Mouse (Mus musculus) hindbrain, embryonic 16.5 days (tissue): ENCODE measurements around the gene Arhgef18. TPM values are rescaled to one million over a fixed set of nuclear protein-coding genes. Genes with fewer than 3 reads are reported as not detected.

Source experiments
- ATAC-seq: fragments of 200-750 bp; cut with Nextera tagmentation; 2 replicates; pipeline ENCODE4 v1.8.0; 2017; ENCODE audit warnings: moderate TSS enrichment, moderate library complexity
- H3K27ac ChIP-seq: fragments of 300-500 bp; sonication (generic); 2 replicates; pipeline ENCODE4 v1.5.1; 2014; ENCODE audit warnings: low read depth, mild to moderate bottlenecking, control low read depth, low read length, moderate library complexity
- H3K27me3 ChIP-seq: fragments of 300-500 bp; sonication (generic); replicated peaks from 2 replicates; pipeline ENCODE4 v1.6.1; 2014; ENCODE audit warnings: low read length; ENCODE audit not compliant: control insufficient read depth, insufficient read depth
- H3K36me3 ChIP-seq: fragments of 300-500 bp; sonication (generic); 2 replicates; pipeline ENCODE4 v1.6.1; 2014; ENCODE audit warnings: mild to moderate bottlenecking, low read length, moderate library complexity, mixed read lengths; ENCODE audit not compliant: control insufficient read depth, insufficient read depth
- H3K4me1 ChIP-seq: fragments of 300-500 bp; sonication (generic); 2 replicates; pipeline ENCODE4 v1.6.1; 2014; ENCODE audit warnings: low read depth, low read length; ENCODE audit not compliant: control insufficient read depth, insufficient read depth
- H3K4me2 ChIP-seq: fragments of 300-500 bp; sonication (generic); 2 replicates; pipeline ENCODE4 v1.6.1; 2014; ENCODE audit warnings: mild to moderate bottlenecking, low read length, control low read depth, moderate library complexity
- H3K4me3 ChIP-seq: fragments of 300-500 bp; sonication (generic); 2 replicates; pipeline ENCODE4 v1.5.1; 2014; ENCODE audit warnings: mild to moderate bottlenecking, low read length, control low read depth, moderate library complexity
- H3K9ac ChIP-seq: fragments of 300-500 bp; sonication (generic); 2 replicates; pipeline ENCODE4 v1.6.1; 2014; ENCODE audit warnings: low read depth, mild to moderate bottlenecking, control low read depth, low read length, moderate library complexity
- H3K9me3 ChIP-seq: fragments of 300-500 bp; sonication (generic); 2 replicates; pipeline ENCODE4 v1.6.1; 2014; ENCODE audit warnings: mild to moderate bottlenecking, low read length, moderate library complexity; ENCODE audit not compliant: control insufficient read depth
- WGBS: fragments of 180-500 bp; shearing (Covaris S2); extraction: QIAGEN DNeasy Blood & Tissue Kit; methylation state at CpG from one replicate; pipeline ENCODE4 v1.1.7; 2014; 5-methylcytosine and 5-hydroxymethylcytosine counted together
- polyA plus RNA-seq: library from polyadenylated mRNA; unstranded; fragments of >200 nt; fragmentation: Nextera tagmentation; extraction: Ambion mirVana; gene quantifications from 2 replicates; pipeline ENCODE4 v1.2.1, GENCODE M21; 2015

The Arhgef18 gene
- polyA plus RNA-seq, 1 experiment from 2014 or later = 11.5 TPM

- Histone ChIP-seq H3K4me1 (peaks cover 12% of the 10 kb centered on the region), H3K4me3 (no peak overlapping the region), H3K36me3 (no peaks in the 10 kb centered on the region), H3K27me3 (no peaks in the 10 kb centered on the region), H3K9me3 (no peaks in the 10 kb centered on the region), H3K9ac (no peak overlapping the region), H3K27ac (no peak overlapping the region), H3K4me2 (no peak overlapping the region)
- no peak for ATAC-seq
- WGBS = 93% methylated on average over 1 of the region's 1 CpGs
Measured at GRCm38 (mm10) chr8:3389506-3389905, 3.3 kb upstream of the Arhgef18 start.

- Histone ChIP-seq H3K4me1 (peaks cover 12% of the 10 kb centered on the region), H3K4me3 (peak overlapping the region; percentile 90), H3K4me2 (peak overlapping the region; percentile 86), H3K9ac (peak overlapping the region; percentile 85), H3K9me3 (no peaks in the 10 kb centered on the region), H3K36me3 (no peaks in the 10 kb centered on the region), H3K27me3 (no peaks in the 10 kb centered on the region), H3K27ac (no peak overlapping the region)
- ATAC-seq = no peak
- 54% methylated on average over 4 of the region's 4 CpGs for WGBS
Measured at GRCm38 (mm10) chr8:3392293-3392692, 513 bp upstream of the Arhgef18 start.

DNA sequence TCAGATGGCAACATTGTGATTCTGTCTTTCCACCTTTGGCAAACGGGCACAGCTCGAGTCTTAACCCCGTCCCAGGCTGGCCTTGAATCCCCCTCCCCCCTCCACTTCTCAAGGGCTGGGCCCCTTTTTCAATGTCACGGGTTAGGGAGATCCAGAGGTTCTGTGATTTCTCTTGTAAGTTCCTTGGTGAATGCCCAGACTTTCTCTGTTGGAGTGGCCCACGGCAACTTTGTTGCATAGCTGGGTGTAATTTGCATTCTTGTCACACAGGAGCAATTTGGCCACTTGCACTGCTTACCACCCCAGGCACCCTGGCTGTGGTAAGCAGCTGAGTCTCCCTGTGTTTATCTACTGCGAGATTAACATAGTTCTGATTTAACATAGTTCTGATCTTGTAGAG lies 1.8 kb downstream of the Arhgef18 start:
- Histone ChIP-seq H3K4me3 (0 out of 2 replicates have a peak overlapping the region, but pooled peaks have one; percentile 4), H3K27ac (peak overlapping the region; percentile 23; the same call in 1 of the 2 replicates), H3K4me2 (peak overlapping the region; percentile 37), H3K9me3 (no peaks in the 10 kb centered on the region), H3K9ac (peak overlapping the region; percentile 13; the same call in 1 of the 2 replicates), H3K4me1 (peaks cover 12% of the 10 kb centered on the region), H3K27me3 (no peaks in the 10 kb centered on the region), H3K36me3 (no peaks in the 10 kb centered on the region)
- 5% methylated on average over 6 of the region's 6 CpGs for WGBS
- ATAC-seq = no peak; the same call in 1 of the 2 replicates

- Histone ChIP-seq H3K4me1 (peaks cover 12% of the 10 kb centered on the region), H3K27me3 (no peaks in the 10 kb centered on the region), H3K9ac (no peak overlapping the region), H3K9me3 (no peaks in the 10 kb centered on the region), H3K4me2 (peak overlapping the region; percentile 37), H3K27ac (peak overlapping the region; percentile 14; the same call in 1 of the 2 replicates), H3K4me3 (no peak overlapping the region), H3K36me3 (no peaks in the 10 kb centered on the region)
- 11% methylated on average over 4 of the region's 4 CpGs for WGBS
- no peak for ATAC-seq
Measured at GRCm38 (mm10) chr8:3395246-3395645, 2.4 kb downstream of the Arhgef18 start.

- no peak overlapping the region for H3K4me2 ChIP-seq
- H3K27ac ChIP-seq = no peak overlapping the region
- H3K4me3 ChIP-seq = no peak overlapping the region
- H3K27me3 ChIP-seq = no peaks in the 10 kb centered on the region
- 83% methylated on average over 3 of the region's 3 CpGs for WGBS
- peaks cover 9% of the 10 kb centered on the region for H3K4me1 ChIP-seq
- ATAC-seq = no peak
- H3K9ac ChIP-seq = no peak overlapping the region
- no peaks in the 10 kb centered on the region for H3K9me3 ChIP-seq
- H3K36me3 ChIP-seq = no peaks in the 10 kb centered on the region
Measured at GRCm38 (mm10) chr8:3397597-3397996, 4.8 kb downstream of the Arhgef18 start.

DNA sequence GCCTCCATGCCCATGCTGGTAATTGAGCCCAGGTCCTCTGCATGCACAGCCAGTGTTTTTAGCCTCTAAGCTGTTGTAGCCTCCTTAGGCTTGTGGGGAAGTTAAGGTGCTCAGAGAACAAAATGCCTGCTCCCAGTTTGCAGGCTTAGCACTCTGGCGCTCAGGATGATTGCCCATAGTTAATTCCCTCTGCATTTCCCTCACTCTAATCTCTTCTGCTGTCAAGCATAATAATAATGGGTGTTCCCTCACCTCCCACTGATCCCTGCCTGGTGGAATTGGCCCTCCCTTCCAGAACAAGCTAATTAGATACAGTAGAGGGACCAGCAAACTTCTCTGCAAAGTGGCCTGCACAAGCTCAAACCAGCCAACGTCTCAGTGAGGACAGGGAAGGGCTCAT lies 7.7 kb downstream of the Arhgef18 start:
- Histone ChIP-seq H3K27ac (no peak overlapping the region), H3K4me2 (no peak overlapping the region), H3K4me3 (no peak overlapping the region), H3K36me3 (no peaks in the 10 kb centered on the region), H3K27me3 (no peaks in the 10 kb centered on the region), H3K9me3 (no peaks in the 10 kb centered on the region), H3K4me1 (no peaks in the 10 kb centered on the region; the same call in 1 of the 2 replicates), H3K9ac (no peak overlapping the region)
- 46% methylated on average over 2 of the region's 2 CpGs for WGBS
- ATAC-seq = no peak

- no peaks in the 10 kb centered on the region for H3K9me3 ChIP-seq
- no peaks in the 10 kb centered on the region for H3K4me1 ChIP-seq
- no peaks in the 10 kb centered on the region for H3K27me3 ChIP-seq
- no peaks in the 10 kb centered on the region for H3K36me3 ChIP-seq
- no peak overlapping the region for H3K9ac ChIP-seq
- H3K4me3 ChIP-seq = no peak overlapping the region
- WGBS = 95% methylated on average over 3 of the region's 3 CpGs
- ATAC-seq = no peak
- no peak overlapping the region for H3K27ac ChIP-seq
- H3K4me2 ChIP-seq = no peak overlapping the region
Measured at GRCm38 (mm10) chr8:3407417-3407816, 14.6 kb downstream of the Arhgef18 start.

DNA sequence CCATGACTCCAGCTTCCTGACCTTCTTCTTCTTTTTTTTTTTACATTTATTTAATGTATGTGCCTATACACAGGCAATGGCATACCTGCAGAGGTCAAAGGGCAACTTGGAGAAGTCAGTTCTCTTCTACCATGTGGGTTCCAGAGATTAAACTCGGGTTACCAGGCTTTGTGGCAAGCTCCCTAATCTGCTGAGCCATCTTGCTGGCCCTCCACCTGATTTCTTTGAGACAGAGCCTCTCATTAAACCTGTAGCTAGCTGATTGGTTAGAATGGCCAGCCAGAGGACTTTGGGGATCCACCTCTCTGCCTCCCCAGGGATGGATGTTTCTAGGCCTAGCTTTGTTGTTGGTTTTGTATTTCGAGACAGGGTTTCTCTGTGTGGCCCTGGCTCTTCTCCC lies 18.3 kb downstream of the Arhgef18 start:
- H3K36me3 ChIP-seq = no peaks in the 10 kb centered on the region
- H3K27ac ChIP-seq = no peak overlapping the region
- no peak overlapping the region for H3K4me3 ChIP-seq
- 87% methylated on average over 2 of the region's 2 CpGs for WGBS
- no peak overlapping the region for H3K4me2 ChIP-seq
- no peaks in the 10 kb centered on the region for H3K27me3 ChIP-seq
- H3K9ac ChIP-seq = no peak overlapping the region
- no peak for ATAC-seq
- H3K9me3 ChIP-seq = no peaks in the 10 kb centered on the region
- H3K4me1 ChIP-seq = peaks cover 6% of the 10 kb centered on the region

GRCm38 (mm10) chr8:3411901-3412301 lies 19.1 kb downstream of the Arhgef18 start:
- H3K9ac ChIP-seq = no peak overlapping the region
- no peak overlapping the region for H3K27ac ChIP-seq
- H3K4me1 ChIP-seq = peaks cover 12% of the 10 kb centered on the region
- H3K4me2 ChIP-seq = no peak overlapping the region
- WGBS = 92% methylated on average over 7 of the region's 7 CpGs
- ATAC-seq = no peak
- H3K9me3 ChIP-seq = no peaks in the 10 kb centered on the region
- H3K4me3 ChIP-seq = no peak overlapping the region
- no peaks in the 10 kb centered on the region for H3K27me3 ChIP-seq
- H3K36me3 ChIP-seq = no peaks in the 10 kb centered on the region

GRCm38 (mm10) chr8:3412816-3413215 lies 20.0 kb downstream of the Arhgef18 start:
- WGBS = 92% methylated on average over 1 of the region's 1 CpGs
- ATAC-seq = no peak

More at GRCm38 (mm10) chr8:3412816-3413215, 20.0 kb downstream of the Arhgef18 start:
- no peak overlapping the region for H3K4me3 ChIP-seq
- H3K9ac ChIP-seq = no peak overlapping the region
- H3K27me3 ChIP-seq = no peaks in the 10 kb centered on the region
- no peak overlapping the region for H3K27ac ChIP-seq
- no peaks in the 10 kb centered on the region for H3K36me3 ChIP-seq
- no peak overlapping the region for H3K4me2 ChIP-seq
- H3K4me1 ChIP-seq = peaks cover 21% of the 10 kb centered on the region
- no peaks in the 10 kb centered on the region for H3K9me3 ChIP-seq
